Mouse (Mus musculus): Measurements from ENCODE around the gene 6430628N08Rik. TPM values are rescaled to one million over a fixed set of nuclear protein-coding genes. Genes with fewer than 3 reads are reported as not detected.

6430628N08Rik gene
- polyA plus RNA-seq, 1 experiment, result not detected

DNA sequence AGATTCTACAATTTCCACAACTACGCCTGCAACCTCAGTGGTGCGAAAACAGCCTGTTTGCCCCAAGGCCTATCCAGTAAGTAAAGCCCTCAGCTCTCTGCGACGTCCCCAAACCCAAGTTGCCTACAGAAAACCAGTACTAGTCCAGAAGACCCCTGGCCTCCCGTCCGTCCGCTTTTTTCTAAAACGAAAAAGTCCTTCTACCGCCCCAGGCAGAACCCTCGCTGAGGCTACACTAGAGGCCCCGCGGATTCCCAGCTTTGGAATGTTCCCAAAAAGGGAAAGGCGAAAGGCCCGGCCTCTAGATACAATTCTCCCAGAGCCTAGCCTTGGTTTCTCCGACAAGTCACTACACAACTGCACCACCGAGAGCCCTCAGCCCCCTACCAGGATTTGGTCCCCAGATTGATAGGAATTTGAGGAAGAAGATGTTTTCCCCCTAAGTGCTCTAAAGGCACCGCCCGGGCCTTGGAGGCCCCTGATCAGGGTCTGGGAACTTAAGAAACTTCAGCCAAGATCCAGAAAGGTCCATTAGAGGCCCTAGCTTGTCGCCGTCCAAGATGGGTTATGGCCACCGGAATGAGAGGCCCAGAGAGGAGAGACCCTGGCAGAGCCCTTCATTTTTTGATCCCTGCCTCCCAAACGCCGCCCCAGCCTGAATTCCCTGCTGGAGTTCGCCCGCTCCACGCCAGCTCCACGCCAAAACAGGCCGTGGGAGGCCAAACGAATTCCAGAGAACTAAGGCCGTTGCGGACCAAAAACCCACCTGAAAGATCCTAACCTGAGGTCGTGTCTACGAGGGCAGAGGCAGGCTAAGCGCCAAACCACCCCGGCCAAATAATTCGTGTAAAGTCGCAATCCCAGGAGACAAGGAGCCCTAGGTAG is 48.1 kb downstream of the 6430628N08Rik start:
- H3K36me3 ChIP-seq (ENCODE audit: control insufficient read depth, insufficient read depth, low read length), result no peaks in the 10 kb centered on the region
- WGBS, result 8% methylated on average over 37 of the region's 37 CpGs
- H3K27ac ChIP-seq (ENCODE audit: insufficient read depth, low read depth, low read length), result no peak overlapping the region
- no peaks in the 10 kb centered on the region for H3K4me1 ChIP-seq (ENCODE audit: control insufficient read depth, insufficient read depth, low read length)
- TF ChIP-seq CTCF (conservative IDR thresholded peaks at IDR 0.05; ENCODE audit: insufficient read depth, insufficient read length, low read depth, low read length) (no peak), POLR2A (IDR thresholded peaks at IDR 0.05; ENCODE audit: low read depth, low read length) (no peak)
- DNase-seq, result peak; percentile 34
- peaks cover 5% of the 10 kb centered on the region for H3K27me3 ChIP-seq (replicated peaks; ENCODE audit: control insufficient read depth, insufficient read depth, low read length)
- H3K4me3 ChIP-seq (ENCODE audit: insufficient read depth, low read depth, low read length), result no peak overlapping the region

DNA sequence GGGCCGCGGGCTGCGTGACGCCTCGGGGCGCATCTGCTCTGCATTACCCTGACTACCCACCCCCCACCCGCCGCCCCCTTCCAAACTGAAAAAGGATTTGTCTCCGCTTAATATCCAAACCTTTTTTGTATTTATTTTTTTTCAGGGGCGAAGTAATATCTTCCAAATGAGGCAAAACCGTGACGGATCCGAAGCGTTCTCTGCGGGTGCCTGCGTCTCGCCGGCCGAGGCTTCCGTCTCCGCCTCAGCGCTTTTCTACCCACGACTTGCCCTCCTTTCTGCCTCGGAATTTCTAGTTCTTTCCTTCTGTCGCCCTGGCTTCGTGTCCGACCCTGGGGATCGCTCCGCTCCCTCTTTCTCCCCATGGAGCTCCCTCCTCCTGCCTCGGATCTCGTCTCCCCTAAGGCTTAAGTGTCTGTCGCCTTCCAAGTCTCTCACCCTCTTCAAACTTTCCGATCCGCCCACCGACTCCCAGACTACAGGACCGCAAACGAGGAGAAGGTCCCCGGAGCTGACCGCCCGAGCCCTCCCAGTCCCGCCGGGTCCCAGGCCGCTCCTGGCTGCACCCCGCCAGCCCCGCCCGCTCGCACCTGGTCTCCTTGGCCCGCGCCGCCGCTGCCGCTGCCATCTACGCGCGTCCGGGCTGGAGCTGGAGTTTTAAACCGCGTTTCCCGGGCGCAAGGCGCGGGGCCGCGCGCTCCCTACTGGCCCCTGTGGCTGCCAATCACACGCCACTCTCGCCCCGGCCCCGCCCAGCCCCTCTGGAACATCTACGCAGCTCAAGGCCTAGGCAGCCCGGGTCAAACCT is 49.0 kb downstream of the 6430628N08Rik start, which contains the start of gene Dmbx1:
TSS of gene Dmbx1 (minus strand) at position 632 of the 808 bp plus-strand sequence.
- no peak for TF ChIP-seq POLR2A (IDR thresholded peaks at IDR 0.05; ENCODE audit: low read depth, low read length)
- TF ChIP-seq CTCF (conservative IDR thresholded peaks at IDR 0.05; ENCODE audit: insufficient read depth, insufficient read length, low read depth, low read length), result no peak
- Histone ChIP-seq H3K27me3 (replicated peaks; ENCODE audit: control insufficient read depth, insufficient read depth, low read length) (peaks cover 5% of the 10 kb centered on the region), H3K36me3 (ENCODE audit: control insufficient read depth, insufficient read depth, low read length) (no peaks in the 10 kb centered on the region), H3K4me3 (ENCODE audit: insufficient read depth, low read depth, low read length) (no peak within 1 kb of the TSS), H3K27ac (ENCODE audit: insufficient read depth, low read depth, low read length) (no peak within 1 kb of the TSS), H3K4me1 (ENCODE audit: control insufficient read depth, insufficient read depth, low read length) (no peaks in the 10 kb centered on the region)
- peak; percentile 15 for DNase-seq
- 3% methylated on average over 71 of the region's 71 CpGs for WGBS

DNA sequence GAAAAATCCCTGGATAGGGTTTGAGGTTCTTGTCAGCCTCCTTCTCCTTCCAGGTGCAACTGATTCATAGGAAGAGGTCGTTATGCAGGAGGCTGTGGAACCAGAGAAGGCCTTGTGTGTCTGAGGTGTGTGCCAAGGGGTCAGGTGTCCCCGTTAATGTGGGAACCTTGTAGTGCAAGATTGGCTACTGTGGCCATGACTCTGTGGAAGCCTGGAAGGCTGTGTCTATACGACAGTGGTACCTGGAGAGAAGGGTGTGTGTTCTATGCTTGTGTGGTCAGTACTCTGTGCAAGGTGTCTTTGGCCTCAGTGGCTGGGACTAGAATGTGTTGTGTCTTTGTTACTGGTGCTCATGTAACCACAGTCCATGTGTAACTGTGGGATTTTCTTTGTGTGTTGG is 50.2 kb downstream of the 6430628N08Rik start:
- no peak for DNase-seq
- Histone ChIP-seq H3K4me3 (ENCODE audit: insufficient read depth, low read depth, low read length) (no peak overlapping the region), H3K27me3 (replicated peaks; ENCODE audit: control insufficient read depth, insufficient read depth, low read length) (peaks cover 5% of the 10 kb centered on the region), H3K27ac (ENCODE audit: insufficient read depth, low read depth, low read length) (no peak overlapping the region), H3K36me3 (ENCODE audit: control insufficient read depth, insufficient read depth, low read length) (no peaks in the 10 kb centered on the region), H3K4me1 (ENCODE audit: control insufficient read depth, insufficient read depth, low read length) (no peaks in the 10 kb centered on the region)
- TF ChIP-seq POLR2A (IDR thresholded peaks at IDR 0.05; ENCODE audit: low read depth, low read length) (no peak), CTCF (conservative IDR thresholded peaks at IDR 0.05; ENCODE audit: insufficient read depth, insufficient read length, low read depth, low read length) (no peak)
- WGBS, result 20% methylated on average over 3 of the region's 3 CpGs

DNA sequence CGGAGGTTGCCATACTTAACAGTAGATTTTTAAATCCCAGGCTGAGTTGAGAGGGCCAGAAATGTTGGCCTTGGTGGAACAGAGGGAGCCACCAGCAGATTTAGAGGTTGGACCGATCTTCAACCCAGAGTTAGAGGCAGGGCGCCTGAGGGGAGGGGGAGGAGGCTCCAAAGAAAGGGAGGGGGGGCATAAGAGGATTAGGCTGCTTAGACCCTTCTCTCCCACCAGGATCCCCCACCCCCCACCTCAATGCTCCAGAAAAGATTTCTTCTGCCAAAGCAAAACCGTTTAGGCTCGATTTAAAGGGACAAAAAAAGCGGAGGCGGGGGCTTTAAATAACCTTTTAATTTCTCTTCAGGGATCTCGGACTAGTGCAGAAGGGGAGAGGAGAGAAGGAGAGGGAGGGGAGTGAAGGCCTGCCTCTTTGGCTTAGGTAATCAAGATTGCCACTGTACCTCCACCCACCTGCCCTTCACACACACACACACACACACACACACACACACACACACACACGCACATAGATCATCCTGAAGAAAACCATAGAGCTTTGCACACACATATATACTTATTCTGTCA is 50.9 kb downstream of the 6430628N08Rik start:
- peaks cover 5% of the 10 kb centered on the region for H3K27me3 ChIP-seq (replicated peaks; ENCODE audit: control insufficient read depth, insufficient read depth, low read length)

DNA sequence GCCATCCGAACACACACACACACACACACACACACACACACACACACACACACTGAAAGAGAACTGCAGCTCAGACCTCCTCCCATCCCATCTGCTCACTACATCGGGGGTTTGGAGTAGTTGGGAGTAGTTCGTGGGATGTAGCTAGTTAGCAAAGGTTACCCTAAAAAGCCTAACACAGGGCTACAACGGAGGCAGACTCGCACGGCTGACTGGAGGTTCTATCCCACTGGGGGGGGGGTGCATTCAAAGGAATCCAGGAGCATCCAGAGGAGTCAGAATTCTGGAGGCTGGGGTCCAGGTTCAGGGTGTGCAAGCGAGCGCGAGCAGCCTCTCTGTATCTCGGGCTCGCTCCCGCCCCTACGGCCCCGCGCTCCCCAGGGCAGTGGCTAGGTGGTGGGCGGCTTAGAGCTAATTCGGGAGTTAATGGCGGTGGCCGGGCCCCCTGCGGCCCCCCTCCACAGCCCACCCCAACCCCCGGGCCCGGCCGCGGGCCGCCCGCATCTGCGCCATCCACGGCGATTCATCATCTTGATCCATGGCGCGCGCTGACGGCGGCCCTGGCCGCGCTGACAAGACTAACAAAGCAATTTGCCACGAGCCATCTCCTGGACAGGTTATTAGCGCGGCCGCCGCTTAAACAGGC is 53.3 kb downstream of the 6430628N08Rik start:
- no peak for DNase-seq
- Histone ChIP-seq H3K27me3 (replicated peaks; ENCODE audit: control insufficient read depth, insufficient read depth, low read length) (peaks cover 1% of the 10 kb centered on the region), H3K4me3 (ENCODE audit: insufficient read depth, low read depth, low read length) (no peak overlapping the region), H3K27ac (ENCODE audit: insufficient read depth, low read depth, low read length) (no peak overlapping the region), H3K36me3 (ENCODE audit: control insufficient read depth, insufficient read depth, low read length) (no peaks in the 10 kb centered on the region), H3K4me1 (ENCODE audit: control insufficient read depth, insufficient read depth, low read length) (no peaks in the 10 kb centered on the region)
- WGBS, result 2% methylated on average over 41 of the region's 41 CpGs
- no peak for TF ChIP-seq POLR2A (IDR thresholded peaks at IDR 0.05; ENCODE audit: low read depth, low read length)
- TF ChIP-seq CTCF (conservative IDR thresholded peaks at IDR 0.05; ENCODE audit: insufficient read depth, insufficient read length, low read depth, low read length), result no peak

More for the DNA sequence above, 50.9 kb downstream of the 6430628N08Rik start:
- no peak overlapping the region for H3K27ac ChIP-seq (ENCODE audit: insufficient read depth, low read depth, low read length)
- no peak for DNase-seq
- 12% methylated on average over 9 of the region's 9 CpGs for WGBS
- H3K4me1 ChIP-seq (ENCODE audit: control insufficient read depth, insufficient read depth, low read length), result no peaks in the 10 kb centered on the region
- H3K36me3 ChIP-seq (ENCODE audit: control insufficient read depth, insufficient read depth, low read length), result no peaks in the 10 kb centered on the region
- TF ChIP-seq CTCF (conservative IDR thresholded peaks at IDR 0.05; ENCODE audit: insufficient read depth, insufficient read length, low read depth, low read length) (no peak), POLR2A (IDR thresholded peaks at IDR 0.05; ENCODE audit: low read depth, low read length) (no peak)
- H3K4me3 ChIP-seq (ENCODE audit: insufficient read depth, low read depth, low read length), result no peak overlapping the region

Other genes with a start within 250 kb of the 6430628N08Rik start
- 329 and 340 TPM in 2 replicates for gene Cyp4b1, start 242.9 kb upstream of the 6430628N08Rik start, polyA plus RNA-seq (2012; rRNA removed)
- 26.4 and 27.9 TPM in 2 replicates for gene Efcab14, start 152.9 kb upstream of the 6430628N08Rik start, polyA plus RNA-seq (2012; rRNA removed)
- 0.47 and 0.49 TPM in 2 replicates for gene Tex38, start 109.6 kb upstream of the 6430628N08Rik start, polyA plus RNA-seq (2012; rRNA removed)
- gene Atpaf1, start 105.9 kb upstream of the 6430628N08Rik start, polyA plus RNA-seq (2012; rRNA removed), result 35.0 and 43.2 TPM in 2 replicates
- 17.8 and 18.5 TPM in 2 replicates for gene Mob3c, start 62.6 kb upstream of the 6430628N08Rik start, polyA plus RNA-seq (2012; rRNA removed)
- gene Mknk1, start 51.5 kb upstream of the 6430628N08Rik start, polyA plus RNA-seq (2012; rRNA removed), result 30.6 and 33.8 TPM in 2 replicates
- gene Kncn, start 6.3 kb upstream of the 6430628N08Rik start, polyA plus RNA-seq (2012; rRNA removed), result 0.07 TPM in 1 of 2 replicates, not detected in the other
- not detected in 2 replicates for gene Dmbx1, start 49.3 kb downstream of the 6430628N08Rik start, polyA plus RNA-seq (2012; rRNA removed)
- 34.7 and 38.6 TPM in 2 replicates for gene Faah, start 127.3 kb downstream of the 6430628N08Rik start, polyA plus RNA-seq (2012; rRNA removed)
- gene Nsun4, start 163.2 kb downstream of the 6430628N08Rik start, polyA plus RNA-seq (2012; rRNA removed), result 14.5 and 16.7 TPM in 2 replicates
- 355 and 608 TPM in 2 replicates for gene Uqcrh, start 184.4 kb downstream of the 6430628N08Rik start, polyA plus RNA-seq (2012; rRNA removed)
- 47.3 and 56.4 TPM in 2 replicates for gene Lrrc41, start 184.6 kb downstream of the 6430628N08Rik start, polyA plus RNA-seq (2012; rRNA removed)
- 0.31 and 0.33 TPM in 2 replicates for gene Rad54l, start 233.0 kb downstream of the 6430628N08Rik start, polyA plus RNA-seq (2012; rRNA removed)
- 46.0 and 52.5 TPM in 2 replicates for gene Pomgnt1, start 233.2 kb downstream of the 6430628N08Rik start, polyA plus RNA-seq (2012; rRNA removed)

All from kidney, adult 2 months (tissue).